Comparison of ENCODE assay signal across 9 mouse cellular contexts in the genomic region with DNA sequence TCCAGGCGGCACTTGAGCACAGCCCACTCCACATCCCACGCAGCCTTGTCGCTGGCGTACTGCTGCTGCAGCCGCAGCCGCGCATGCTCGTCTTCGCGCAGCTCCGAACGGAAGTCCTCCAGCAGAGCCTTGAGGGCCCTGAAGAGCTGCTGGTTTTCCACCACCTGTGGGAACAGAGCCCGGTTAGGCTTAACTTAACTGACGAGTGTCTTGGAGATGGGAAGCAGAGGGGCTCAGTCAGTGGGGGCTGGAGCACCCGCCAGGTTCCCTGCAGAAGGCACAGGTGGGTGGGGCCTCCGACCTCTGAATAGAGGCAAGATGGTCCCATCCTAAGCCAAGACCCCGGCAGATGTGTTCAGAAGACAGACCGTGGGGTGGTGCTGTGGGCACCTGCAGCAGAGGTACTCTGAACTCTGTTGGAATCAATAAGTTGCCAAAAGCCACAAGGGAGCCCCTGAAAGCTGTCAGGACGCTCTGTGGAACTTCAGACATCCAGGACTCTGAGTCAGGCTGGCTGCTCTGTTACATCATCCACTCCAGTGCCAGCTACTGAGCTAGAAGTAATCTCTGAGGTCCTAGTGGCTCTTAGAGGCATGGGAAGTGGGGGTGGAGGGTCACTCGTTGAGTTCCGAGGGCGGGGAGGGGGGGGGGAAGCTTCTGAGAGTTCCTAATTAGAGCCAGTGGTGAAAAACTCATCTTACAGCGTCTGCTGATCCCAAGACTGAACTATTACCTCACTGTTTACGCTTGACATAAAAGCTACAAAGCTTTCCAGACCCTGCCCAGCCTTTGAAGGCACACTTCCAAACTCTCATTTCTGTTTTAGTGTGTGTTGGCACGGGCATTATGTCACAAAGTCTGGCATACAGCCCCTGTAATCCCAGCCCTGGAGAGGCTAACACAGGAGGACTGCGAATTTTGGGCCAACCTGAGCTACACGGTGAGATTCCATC.
A peak's percentile ranks its signal among the peaks of the same experiment; 100 is the strongest.
DNase-seq lines count a peak whose midpoint lies in the region; ATAC-seq lines count a peak whose summit lies in the region.
"Had no signal": no experiment of that assay in that cellular context is flagged by ENCODE, and none has a peak within 500 bp of the region (broad histone marks: within the 10 kb centered on the region; RNA-seq: fewer than 3 reads in every experiment).

No protein-coding gene starts in this region.

- H3K27me3 ChIP-seq in midbrain, embryonic 13.5 days = no peaks in the 10 kb centered on the region
- H3K27me3 ChIP-seq in midbrain, embryonic 14.5 days (ENCODE audit: control insufficient read depth, insufficient read depth, low read length) = no peaks in the 10 kb centered on the region
- peaks cover 7% of the 10 kb centered on the region; the same call in 1 of the 2 replicates for H3K27me3 ChIP-seq in heart, embryonic 12.5 days (replicated peaks)

- H3K4me1 ChIP-seq in midbrain, embryonic 13.5 days (replicated peaks) = peaks cover under 1% of the 10 kb centered on the region; the same call in 1 of the 2 replicates
- H3K4me1 ChIP-seq in midbrain, embryonic 14.5 days (ENCODE audit: control insufficient read depth, insufficient read depth, low read length) = no peaks in the 10 kb centered on the region
- H3K4me1 ChIP-seq in heart, embryonic 12.5 days (replicated peaks) = peaks cover 21% of the 10 kb centered on the region

- H3K9ac ChIP-seq in midbrain, embryonic 13.5 days (replicated peaks) = no peak overlapping the region
- H3K9ac ChIP-seq in midbrain, embryonic 14.5 days (replicated peaks; ENCODE audit: low read length) = no peak overlapping the region
- H3K9ac ChIP-seq in heart, embryonic 12.5 days = peak overlapping the region; percentile 13; the same call in 1 of the 2 replicates

- H3K36me3 ChIP-seq in midbrain, embryonic 13.5 days = peaks cover 68% of the 10 kb centered on the region
- H3K36me3 ChIP-seq in midbrain, embryonic 14.5 days (ENCODE audit: control insufficient read depth, insufficient read depth, low read length) = peaks cover 48% of the 10 kb centered on the region
- no peaks in the 10 kb centered on the region for H3K36me3 ChIP-seq in heart, embryonic 12.5 days

- DNase-seq in midbrain, embryonic 14.5 days = no peak
- DNase-seq in cerebellum, adult 18-20 months = peak; percentile 54 to 64
- peak; percentile 11 for DNase-seq in retina, postnatal 7 days (ENCODE audit: low read depth, low spot score)
- DNase-seq in ovary, postnatal 36 days (ENCODE audit: low spot score) = no peak
- no peak for DNase-seq in layer of hippocampus, postnatal 14 days (ENCODE audit: low spot score in 2 of 2)
- no peak for DNase-seq in urinary bladder, postnatal 10 days (ENCODE audit: low spot score)

- no peak overlapping the region for H3K27ac ChIP-seq in midbrain, embryonic 13.5 days
- H3K27ac ChIP-seq in midbrain, embryonic 14.5 days (replicated peaks; ENCODE audit: low read depth, low read length) = no peak overlapping the region
- H3K27ac ChIP-seq in heart, embryonic 12.5 days (ENCODE audit: poor library complexity, severe bottlenecking) = no peak overlapping the region
- H3K27ac ChIP-seq: hindbrain, embryonic 10.5 days had no signal

- H3K4me2 ChIP-seq in midbrain, embryonic 13.5 days (replicated peaks) = no peak overlapping the region
- H3K4me2 ChIP-seq in midbrain, embryonic 14.5 days (ENCODE audit: low read length) = no peak overlapping the region
- no peak overlapping the region for H3K4me2 ChIP-seq in heart, embryonic 12.5 days

- 0 out of 2 replicates have a peak, but pooled peaks have one; percentile 21 for ATAC-seq in midbrain, embryonic 13.5 days
- ATAC-seq in midbrain, embryonic 14.5 days (ENCODE audit: low FRiP score, low TSS enrichment) = no peak
- ATAC-seq in heart, embryonic 12.5 days (ENCODE audit: insufficient number of reproducible peaks, low FRiP score) = no peak

- H3K4me3 ChIP-seq in midbrain, embryonic 13.5 days (replicated peaks) = no peak overlapping the region
- H3K4me3 ChIP-seq in midbrain, embryonic 14.5 days (replicated peaks; ENCODE audit: low read depth, low read length) = no peak overlapping the region
- no peak overlapping the region for H3K4me3 ChIP-seq in heart, embryonic 12.5 days
- H3K4me3 ChIP-seq: hindbrain, embryonic 10.5 days had no signal

- no peaks in the 10 kb centered on the region for H3K9me3 ChIP-seq in midbrain, embryonic 13.5 days
- no peaks in the 10 kb centered on the region for H3K9me3 ChIP-seq in midbrain, embryonic 14.5 days (ENCODE audit: control insufficient read depth, low read length)
- no peaks in the 10 kb centered on the region for H3K9me3 ChIP-seq in heart, embryonic 12.5 days (replicated peaks)
- H3K9me3 ChIP-seq: hindbrain, embryonic 10.5 days had no signal

- 84% methylated on average over 27 of the region's 27 CpGs for WGBS in midbrain, embryonic 13.5 days
- WGBS in midbrain, embryonic 14.5 days = 90% methylated on average over 27 of the region's 27 CpGs
- WGBS in heart, embryonic 12.5 days = 72% methylated on average over 27 of the region's 27 CpGs

Comparison
In these comparisons a context has a peak if more than half of its experiments do, and no peak if none do; other contexts are left out.
1. DNase-seq: peak in cerebellum, adult 18-20 months (2 of 2) and retina, postnatal 7 days (single experiment); none in midbrain, embryonic 14.5 days (single experiment), ovary, postnatal 36 days (single experiment), layer of hippocampus, postnatal 14 days (0 of 2) and urinary bladder, postnatal 10 days (single experiment).